Mouse (Mus musculus): ENCODE data around the gene Stxbp1.

Gene Stxbp1

DNA sequence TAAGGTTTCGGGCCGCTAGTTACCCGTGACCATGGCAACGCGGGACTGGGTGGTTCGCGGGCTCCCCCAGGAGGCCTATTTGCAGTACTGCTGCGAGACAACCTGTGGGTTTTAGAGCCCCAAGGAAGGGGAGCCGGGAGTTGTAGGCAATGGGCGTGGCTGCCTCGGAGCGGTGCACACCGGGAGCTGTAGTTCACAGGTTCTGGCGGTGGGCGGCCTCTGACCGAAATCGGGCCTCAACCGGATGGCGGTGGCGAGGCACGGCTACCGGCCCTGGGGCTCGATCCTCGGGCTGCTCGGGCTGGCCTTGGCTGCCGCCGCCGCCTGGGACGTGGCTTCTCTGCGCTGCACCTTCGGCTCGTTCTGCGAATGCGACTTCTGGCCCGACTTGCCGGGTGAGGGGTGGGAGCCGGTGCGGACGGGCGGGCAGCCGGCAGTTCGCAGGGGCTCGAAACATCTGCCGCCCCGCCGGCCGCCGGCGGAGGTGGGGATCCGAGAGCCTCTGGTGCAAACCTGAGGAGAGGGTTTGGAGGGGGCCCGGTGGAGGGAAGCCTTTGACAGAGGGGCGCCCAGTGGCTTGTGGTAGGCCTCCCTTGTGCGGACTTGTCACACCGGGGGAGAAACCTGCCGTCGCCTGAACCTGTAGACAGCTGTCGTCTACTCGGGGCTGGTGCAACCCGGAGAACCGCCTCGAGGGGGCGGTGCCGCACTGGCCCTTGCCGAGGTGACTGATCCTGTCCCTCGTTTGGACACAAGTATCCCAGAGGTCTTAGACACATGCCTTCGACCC, 89.8 kb downstream of the Stxbp1 start, which contains the start of gene Tor2a:
Gene Tor2a (plus strand): TSS at position 179 of the 790 bp plus-strand sequence.
- peak; percentile 96 to 97 for DNase-seq (ENCODE audit: low spot score in 2 of 2)

- DNase-seq (ENCODE audit: low spot score in 2 of 2): no peak
Observed at GRCm38 (mm10) chr2:32756674-32757055, 90.4 kb downstream of the Stxbp1 start.

DNA sequence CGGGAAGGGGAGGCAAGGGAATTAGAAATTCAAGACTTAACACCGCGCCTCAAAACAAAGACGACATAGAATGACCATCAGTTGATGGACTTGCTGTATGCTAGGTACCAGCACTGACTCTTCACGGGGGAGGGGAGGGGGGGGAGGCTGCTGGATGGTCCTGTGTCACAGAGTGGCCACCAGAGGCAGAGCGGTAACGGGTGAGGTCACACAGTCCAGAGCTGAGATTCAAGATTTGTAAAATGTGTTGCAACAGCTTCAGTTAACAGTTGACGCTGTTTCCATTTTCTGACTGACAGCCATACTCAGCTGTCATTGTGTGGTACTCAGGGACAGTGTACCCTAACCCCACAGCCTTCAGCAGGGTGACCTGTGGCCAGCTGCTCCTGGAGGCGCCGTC, 94.9 kb downstream of the Stxbp1 start:
- DNase-seq (ENCODE audit: low spot score in 2 of 2): no peak

GRCm38 (mm10) chr2:32751665-32752033, 95.4 kb downstream of the Stxbp1 start:
- no peak for DNase-seq (ENCODE audit: low spot score in 2 of 2)

DNA sequence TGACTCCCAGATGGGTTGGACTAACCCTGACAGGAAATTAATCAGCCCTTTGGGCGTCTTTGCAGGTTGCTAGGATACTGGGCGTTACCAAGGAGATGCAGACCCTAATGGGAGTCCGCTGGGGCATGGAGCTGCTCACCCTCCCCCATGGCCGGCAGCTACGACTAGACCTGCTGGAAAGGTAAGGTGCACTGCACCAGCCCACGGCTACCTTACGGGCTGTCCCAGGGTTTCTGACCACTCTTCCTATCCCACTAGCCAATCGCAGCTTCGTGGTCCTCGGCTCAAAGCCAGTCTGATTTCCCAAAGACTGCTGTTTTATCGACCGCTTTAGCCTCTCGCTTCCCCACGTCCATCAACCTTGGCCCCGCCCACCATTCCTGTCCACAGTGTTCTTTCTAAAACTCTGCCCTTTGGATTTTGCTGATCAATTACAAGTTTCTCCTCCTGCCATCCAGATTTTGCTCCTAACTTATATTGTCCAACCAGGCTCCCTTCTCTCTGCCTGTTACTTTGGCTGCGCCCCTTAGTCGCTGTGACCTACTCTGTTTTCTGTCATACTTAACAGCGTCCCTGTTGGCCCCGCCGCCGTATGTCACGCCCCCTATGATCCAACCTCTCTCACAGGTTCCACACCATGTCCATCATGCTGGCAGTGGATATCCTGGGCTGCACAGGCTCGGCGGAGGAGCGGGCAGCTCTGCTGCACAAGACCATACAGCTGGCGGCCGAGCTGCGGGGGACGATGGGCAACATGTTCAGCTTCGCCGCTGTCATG, 96.0 kb downstream of the Stxbp1 start:
- DNase-seq (ENCODE audit: low spot score in 2 of 2): no peak

GRCm38 (mm10) chr2:32750199-32750598, 96.8 kb downstream of the Stxbp1 start:
- no peak for DNase-seq (ENCODE audit: low spot score in 2 of 2)

DNA sequence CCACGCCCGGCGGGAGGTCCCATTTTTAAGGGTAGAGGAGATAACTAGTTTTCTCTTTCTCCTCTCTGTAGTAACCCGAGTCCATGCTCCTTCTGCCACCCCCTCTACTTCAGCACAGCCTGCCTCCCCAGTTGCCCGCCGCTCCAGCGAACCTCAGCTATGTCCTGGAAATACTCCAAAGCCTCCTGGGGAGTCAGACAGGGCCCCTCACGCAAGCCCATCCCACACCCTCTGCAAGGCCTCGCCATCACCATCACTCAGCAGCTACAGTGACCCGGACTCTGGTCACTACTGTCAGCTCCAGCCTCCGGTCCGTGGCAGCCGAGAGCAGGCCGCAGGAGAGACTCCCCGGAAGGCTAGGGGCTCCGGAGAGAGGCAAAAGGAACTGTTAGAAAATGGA, 98.0 kb downstream of the Stxbp1 start:
- no peak for DNase-seq (ENCODE audit: low spot score in 2 of 2)

DNA sequence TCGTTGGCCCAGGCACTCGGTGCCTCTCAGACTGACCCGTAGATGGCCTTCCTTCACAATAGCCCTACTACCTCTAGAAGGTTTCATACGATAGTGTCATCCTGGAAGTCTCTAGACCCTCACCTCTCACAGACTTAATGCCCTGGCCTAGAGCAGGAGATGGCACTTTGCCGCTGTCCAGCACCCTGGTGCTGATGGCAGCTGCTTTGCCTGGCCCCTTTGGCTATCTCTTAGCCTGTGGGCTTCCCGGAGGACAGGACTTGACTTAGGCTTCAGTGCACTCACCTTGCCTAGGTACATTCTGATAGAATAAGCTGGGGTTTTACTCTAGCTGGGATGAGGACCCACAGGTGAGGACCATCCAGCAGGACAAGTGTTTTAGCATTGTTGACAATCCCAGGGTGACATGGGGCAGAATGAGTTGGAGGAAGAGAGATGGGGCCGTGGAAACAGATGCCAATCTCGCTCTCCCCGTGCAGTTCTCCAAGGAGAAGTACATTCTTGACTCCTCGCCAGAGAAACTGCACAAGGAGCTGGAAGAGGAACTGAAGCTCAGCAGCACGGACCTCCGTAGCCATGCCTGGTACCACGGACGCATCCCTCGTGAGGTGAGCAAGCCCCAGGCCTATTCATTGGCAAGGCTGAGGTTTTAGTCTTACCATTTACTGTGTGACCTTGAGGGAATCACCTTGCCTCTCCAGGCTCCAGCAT, 102.6 kb downstream of the Stxbp1 start:
- DNase-seq (ENCODE audit: low spot score in 2 of 2): no peak

- no peak for DNase-seq (ENCODE audit: low spot score in 2 of 2)
Observed at GRCm38 (mm10) chr2:32742173-32742531, 104.9 kb downstream of the Stxbp1 start.

DNA sequence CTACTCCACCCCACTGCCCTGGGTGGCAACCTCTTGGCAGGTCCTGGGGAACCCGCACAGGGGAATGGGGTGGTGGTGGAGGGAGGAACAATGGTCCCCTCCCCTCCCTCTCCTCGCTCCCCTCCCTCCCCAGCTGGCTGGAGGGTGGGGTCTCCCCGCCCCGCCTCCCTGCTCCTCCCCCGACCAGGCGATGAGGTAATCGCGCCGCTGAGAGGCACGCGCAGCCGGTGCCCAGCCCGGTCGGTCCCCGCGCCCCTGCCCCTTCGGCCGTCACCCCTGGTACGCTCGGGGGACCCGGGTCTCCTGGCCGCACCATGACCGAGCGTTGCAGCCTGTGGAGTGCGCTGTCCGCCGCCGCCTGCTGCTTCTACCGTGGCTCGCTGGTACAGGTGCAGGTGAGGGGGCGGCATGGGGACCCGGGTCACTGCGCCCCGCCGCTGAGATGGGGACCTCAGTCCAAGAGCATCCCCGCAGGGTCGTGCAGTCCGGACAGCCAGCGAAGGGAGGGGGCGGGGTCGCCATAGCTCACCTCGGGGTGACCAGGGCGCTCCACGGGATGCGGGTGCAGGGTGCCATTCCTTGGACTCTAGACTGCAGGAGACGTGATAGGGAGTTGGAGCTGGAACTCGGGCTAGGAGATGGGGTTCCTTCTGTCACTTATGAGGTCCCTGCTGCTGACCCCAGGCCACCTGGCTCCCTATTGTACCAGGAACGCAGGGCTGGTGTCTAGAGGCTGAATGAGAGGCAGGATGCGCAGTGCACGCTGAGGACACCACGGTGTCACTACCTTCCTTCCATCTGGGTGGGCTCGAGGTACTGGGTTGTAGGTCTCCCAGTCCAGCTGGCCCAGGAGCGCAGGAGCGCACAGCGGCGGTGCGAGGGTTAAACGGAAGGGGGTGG, 105.5 kb downstream of the Stxbp1 start:
- no peak for DNase-seq (ENCODE audit: low spot score in 2 of 2)

- DNase-seq (ENCODE audit: low spot score in 2 of 2): no peak
Observed at GRCm38 (mm10) chr2:32740916-32741272, 106.2 kb downstream of the Stxbp1 start, which contains the start of gene 6330409D20Rik. Gene 6330409D20Rik (minus strand): TSS chr2:32741016.

DNA sequence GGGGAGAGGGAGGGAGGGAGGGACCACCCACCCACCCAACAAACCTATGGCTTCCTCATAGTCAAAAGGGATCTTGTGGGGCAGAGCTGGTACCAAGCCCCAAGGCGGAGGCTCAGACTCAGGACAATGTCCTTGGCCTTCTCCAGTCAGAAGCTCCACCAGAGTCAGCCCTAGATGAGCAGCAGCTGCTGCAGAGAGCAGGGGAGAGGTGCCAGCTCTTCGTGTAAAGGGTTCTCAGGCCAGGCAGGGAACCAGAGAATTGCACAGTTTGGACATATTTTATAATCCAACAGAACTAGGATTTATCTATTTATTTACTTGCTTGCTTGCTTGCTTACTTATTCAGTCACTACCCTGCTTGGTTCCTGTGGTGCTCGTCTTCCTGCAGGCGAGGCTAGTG, 107.7 kb downstream of the Stxbp1 start:
- DNase-seq (ENCODE audit: low spot score in 2 of 2): no peak

Data from natural killer cell, adult 2 months (primary cell).